Mouse (Mus musculus) neutrophil, adult 5-6 weeks (primary cell): ENCODE data around the gene Ccdc107. TPM values are rescaled to one million over a fixed set of nuclear protein-coding genes. Genes with fewer than 3 reads are reported as not detected.
"Not testable (repeated sequence)": the region's sequence is repeated elsewhere in the genome, so short reads cannot be mapped to it uniquely, and the experiment has no call there.

Source experiments
- ATAC-seq: fragments of 151-379, 151-347 bp; 2 replicates; pipeline ENCODE4 v1.8.0; 2017; ENCODE audit warnings: mild to moderate bottlenecking, moderate TSS enrichment; ENCODE audit not compliant: insufficient number of reproducible peaks, poor library complexity, low FRiP score, severe bottlenecking; ENCODE audit errors: extremely low read depth
- total RNA-seq: library from RNA; stranded (forward); fragments of 200-1000 nt; gene quantifications from 2 replicates; pipeline ENCODE4 v1.2.3, GENCODE M21; 2017

Ccdc107 gene
- total RNA-seq, 1 experiment from 2014 or later = 26.3 TPM

- peak; percentile 30; the same call in 1 of the 2 replicates for ATAC-seq
These were observed 10.7 kb upstream of the Ccdc107 start for GRCm38 (mm10) chr4:43481894-43482456.

GRCm38 (mm10) chr4:43482591-43482990 lies 10.1 kb upstream of the Ccdc107 start:
- no peak for ATAC-seq

- ATAC-seq = no peak
These were observed 9.1 kb upstream of the Ccdc107 start, which contains the start of gene Sit1 for GRCm38 (mm10) chr4:43483535-43484091. TSS of gene Sit1 (minus strand) at chr4:43483734.

GRCm38 (mm10) chr4:43485666-43486065 lies 7.0 kb upstream of the Ccdc107 start:
- ATAC-seq = not testable (repeated sequence)

- no peak for ATAC-seq
These were observed 3.1 kb upstream of the Ccdc107 start for GRCm38 (mm10) chr4:43489611-43490010.

DNA sequence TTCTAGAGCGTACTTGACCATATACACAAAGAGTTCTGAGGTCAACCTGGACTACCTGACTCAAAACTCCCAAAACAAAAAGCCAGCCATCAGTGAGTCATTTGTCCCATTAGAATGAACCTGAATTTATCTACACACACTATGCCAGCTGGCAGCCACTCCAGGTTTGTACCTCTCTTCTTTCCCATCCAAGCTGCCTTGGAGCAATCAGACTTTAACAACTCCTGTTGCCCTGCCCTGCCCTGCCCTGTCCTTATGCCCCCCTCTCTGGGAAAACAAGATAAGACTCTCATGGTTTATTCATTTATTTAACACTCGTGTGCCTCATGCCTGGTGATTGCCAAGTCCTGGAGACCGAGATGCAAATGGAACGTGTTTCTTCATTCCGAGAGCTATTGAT lies 1.9 kb upstream of the Ccdc107 start:
- no peak for ATAC-seq

GRCm38 (mm10) chr4:43492101-43492820 lies 439 bp upstream of the Ccdc107 start:
- ATAC-seq = no peak

DNA sequence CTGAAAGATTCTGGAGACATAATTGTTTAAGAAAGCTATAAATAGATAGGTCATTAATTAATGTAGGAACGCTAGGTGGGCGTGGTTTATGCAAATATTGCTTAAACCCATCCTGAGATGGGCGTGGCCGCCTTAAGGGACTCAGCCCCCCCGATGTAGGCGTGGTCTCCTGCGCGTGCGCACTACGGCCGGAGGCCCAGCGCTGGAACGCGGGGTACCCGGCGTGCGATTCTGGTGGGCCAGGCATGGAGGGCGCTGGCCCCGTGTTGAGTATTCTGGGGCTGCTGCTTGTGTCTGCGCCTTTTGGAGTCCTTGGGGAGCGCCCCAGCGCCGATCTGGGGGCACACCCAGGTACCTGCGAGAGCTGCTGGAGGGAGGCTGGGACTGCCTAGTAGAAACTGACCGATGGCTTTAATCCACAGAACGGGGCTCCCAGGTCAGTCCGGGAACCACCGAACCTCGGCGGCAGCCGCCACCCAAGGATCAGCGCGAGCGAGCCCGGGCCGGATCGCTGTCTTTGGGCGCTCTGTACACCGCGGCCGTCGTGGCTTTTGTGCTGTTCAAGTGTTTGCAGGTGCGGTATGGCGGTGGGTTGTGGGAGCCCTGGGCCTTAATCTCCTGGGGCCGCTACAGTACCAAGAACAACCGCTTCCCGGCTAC lies 616 bp downstream of the Ccdc107 start:
- ATAC-seq = peak; percentile 54

- no peak for ATAC-seq
These were observed 1.1 kb downstream of the Ccdc107 start for GRCm38 (mm10) chr4:43493846-43494240.

- no peak for ATAC-seq
These were observed 3.9 kb downstream of the Ccdc107 start for GRCm38 (mm10) chr4:43496587-43496986.

- ATAC-seq = no peak
These were observed 4.7 kb downstream of the Ccdc107 start for GRCm38 (mm10) chr4:43497405-43497804.

DNA sequence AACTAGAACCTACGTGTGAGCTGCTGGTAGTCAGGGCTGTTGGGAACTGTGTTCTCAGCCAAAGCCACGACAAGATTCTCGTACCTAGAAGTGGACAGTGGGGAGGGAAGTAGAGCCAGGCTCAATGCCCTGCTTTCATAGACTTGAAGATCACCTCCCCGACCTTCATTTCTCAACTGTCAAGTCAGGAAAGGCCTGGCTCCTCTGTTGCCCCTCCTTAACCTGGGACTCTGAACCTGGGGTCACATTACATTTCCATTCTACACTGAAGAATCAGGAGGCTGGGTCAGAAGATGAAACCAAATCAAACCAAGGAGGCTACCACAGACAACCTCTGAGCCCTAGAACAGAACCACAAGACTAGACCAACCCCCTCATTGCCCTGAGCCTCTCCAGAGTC lies 5.2 kb downstream of the Ccdc107 start:
- no peak for ATAC-seq

GRCm38 (mm10) chr4:43498983-43499382 lies 6.3 kb downstream of the Ccdc107 start:
- peak; percentile 17 for ATAC-seq

DNA sequence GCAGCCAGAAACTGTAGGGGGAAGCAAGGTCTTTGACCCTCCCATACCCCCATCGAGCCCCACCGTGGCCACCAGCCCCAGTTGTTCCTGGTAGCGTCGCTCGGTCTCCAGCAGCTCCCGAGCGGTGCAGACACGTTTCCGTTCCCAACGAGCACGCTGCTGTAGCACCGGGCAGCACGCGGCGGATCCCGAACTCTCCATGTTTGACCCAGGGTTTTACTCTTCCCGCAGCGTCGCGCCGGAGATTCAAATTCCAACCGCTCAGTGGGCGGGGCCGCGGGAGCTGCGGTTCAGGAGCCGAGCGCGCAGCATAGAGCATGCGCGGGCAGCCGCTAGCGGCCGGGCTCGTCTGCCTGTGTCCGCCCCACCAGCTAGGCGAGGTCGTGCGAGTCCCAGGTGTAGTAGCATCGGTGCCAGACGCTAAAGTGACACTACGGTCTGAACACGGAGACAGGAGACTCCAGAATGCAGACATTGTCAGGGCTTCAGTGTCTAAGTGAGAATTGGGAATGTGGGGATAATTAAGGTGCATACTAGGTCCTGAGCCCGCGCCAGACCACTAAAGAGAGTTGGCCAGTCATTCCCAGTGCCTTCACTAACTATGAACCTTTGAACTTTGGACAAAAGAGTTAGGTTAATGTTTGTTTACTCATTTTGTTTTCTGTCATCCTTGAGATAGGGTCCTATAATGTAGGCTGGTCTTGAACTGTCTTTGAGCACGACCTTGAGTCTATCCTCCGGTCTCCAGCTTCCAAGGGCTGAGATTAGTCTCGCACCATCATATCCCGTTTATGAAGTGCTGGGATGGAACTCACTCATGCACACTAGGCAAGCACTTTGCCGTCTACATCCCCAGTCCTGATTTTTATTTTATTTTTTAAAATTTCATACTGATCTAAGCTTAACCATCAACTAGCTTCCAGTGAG lies 7.0 kb downstream of the Ccdc107 start, which contains the start of gene Arhgef39:
Gene Arhgef39 (minus strand): TSS at position 289 of the 927 bp plus-strand sequence.
- peak; percentile 37; the same call in 1 of the 2 replicates for ATAC-seq

GRCm38 (mm10) chr4:43503041-43503440 lies 10.3 kb downstream of the Ccdc107 start:
- ATAC-seq = no peak

DNA sequence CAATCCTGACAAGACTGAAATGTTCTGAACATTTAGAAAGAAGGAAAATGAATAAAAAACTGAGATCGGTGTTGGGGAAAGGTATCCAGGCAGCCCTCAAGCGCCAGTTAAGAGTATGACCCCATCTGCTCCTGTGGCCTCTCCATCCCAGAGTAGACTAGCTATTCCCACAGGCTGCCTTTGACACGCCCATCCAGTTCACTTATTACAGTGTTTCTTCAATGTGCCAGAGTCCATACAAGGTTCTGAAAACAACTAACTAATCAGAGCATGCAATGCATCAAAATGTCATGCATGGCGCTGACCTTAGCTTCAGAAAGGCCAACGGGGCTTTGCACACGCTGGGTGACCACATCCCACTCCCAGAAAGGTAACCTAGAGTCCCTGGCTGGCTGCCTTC lies 10.8 kb downstream of the Ccdc107 start:
- ATAC-seq = no peak

- no peak for ATAC-seq
These were observed 11.6 kb downstream of the Ccdc107 start for GRCm38 (mm10) chr4:43504269-43504668.

GRCm38 (mm10) chr4:43506074-43506473 lies 13.4 kb downstream of the Ccdc107 start:
- ATAC-seq = no peak
